Comparison of ENCODE assay signal across 26 mouse cellular contexts in genomic region chr13:56287091-56287490, GRCm38 (mm10). TPM values are rescaled to one million over a fixed set of nuclear protein-coding genes. Genes with fewer than 3 reads are reported as not detected.
A peak's percentile ranks its signal among the peaks of the same experiment; 100 is the strongest.
DNase-seq lines count a peak whose midpoint lies in the region; ATAC-seq lines count a peak whose summit lies in the region.
"Had no signal": no experiment of that assay in that cellular context is flagged by ENCODE, and none has a peak within 500 bp of the region (broad histone marks: within the 10 kb centered on the region; RNA-seq: fewer than 3 reads in every experiment).

No protein-coding gene starts in this region.

- H3K4me3 ChIP-seq in midbrain, embryonic 13.5 days (replicated peaks), result no peak overlapping the region
- no peak overlapping the region for H3K4me3 ChIP-seq in midbrain, embryonic 14.5 days (replicated peaks; ENCODE audit: low read depth, low read length)
- H3K4me3 ChIP-seq in forebrain, embryonic 15.5 days, result no peak overlapping the region
- no peak overlapping the region for H3K4me3 ChIP-seq in limb, embryonic 10.5 days
- H3K4me3 ChIP-seq: embryonic facial prominence, embryonic 10.5 days; embryonic facial prominence, embryonic 13.5 days; erythroblast, embryonic 14.5 days; gastrocnemius, adult 2 months; hindbrain, embryonic 12.5 days; hindbrain, embryonic 15.5 days had no signal

- WGBS in midbrain, embryonic 13.5 days, result 54% methylated on average over 9 of the region's 9 CpGs
- WGBS in midbrain, embryonic 14.5 days, result 48% methylated on average over 9 of the region's 9 CpGs
- 37% methylated on average over 9 of the region's 9 CpGs for WGBS in forebrain, embryonic 15.5 days
- 81% methylated on average over 9 of the region's 9 CpGs for WGBS in limb, embryonic 10.5 days

- H3K9me3 ChIP-seq in midbrain, embryonic 13.5 days, result no peaks in the 10 kb centered on the region
- H3K9me3 ChIP-seq in midbrain, embryonic 14.5 days (ENCODE audit: control insufficient read depth, low read length), result no peaks in the 10 kb centered on the region
- no peaks in the 10 kb centered on the region for H3K9me3 ChIP-seq in forebrain, embryonic 15.5 days
- no peaks in the 10 kb centered on the region for H3K9me3 ChIP-seq in limb, embryonic 10.5 days (replicated peaks)
- H3K9me3 ChIP-seq: embryonic facial prominence, embryonic 13.5 days; hindbrain, embryonic 12.5 days; hindbrain, embryonic 15.5 days had no signal

- H3K27ac ChIP-seq in midbrain, embryonic 13.5 days, result 0 out of 2 replicates have a peak overlapping the region, but pooled peaks have one; percentile 14
- H3K27ac ChIP-seq in midbrain, embryonic 14.5 days (replicated peaks; ENCODE audit: low read depth, low read length), result no peak overlapping the region
- H3K27ac ChIP-seq in forebrain, embryonic 15.5 days (replicated peaks), result peak overlapping the region; percentile 12
- H3K27ac ChIP-seq in limb, embryonic 10.5 days, result 0 out of 2 replicates have a peak overlapping the region, but pooled peaks have one; percentile 79
- H3K27ac ChIP-seq: embryonic facial prominence, embryonic 13.5 days; gastrocnemius, adult 2 months; hindbrain, embryonic 12.5 days; hindbrain, embryonic 15.5 days had no signal

- peaks cover 27% of the 10 kb centered on the region for H3K4me1 ChIP-seq in midbrain, embryonic 13.5 days (replicated peaks)
- peaks cover 7% of the 10 kb centered on the region; the same call in 1 of the 2 replicates for H3K4me1 ChIP-seq in midbrain, embryonic 14.5 days (ENCODE audit: control insufficient read depth, insufficient read depth, low read length)
- peaks cover 10% of the 10 kb centered on the region for H3K4me1 ChIP-seq in forebrain, embryonic 15.5 days
- peaks cover 40% of the 10 kb centered on the region for H3K4me1 ChIP-seq in limb, embryonic 10.5 days

- no peak overlapping the region for H3K4me2 ChIP-seq in midbrain, embryonic 13.5 days (replicated peaks)
- H3K4me2 ChIP-seq in midbrain, embryonic 14.5 days (ENCODE audit: low read length), result no peak overlapping the region
- H3K4me2 ChIP-seq in forebrain, embryonic 15.5 days (replicated peaks), result no peak overlapping the region
- H3K4me2 ChIP-seq: embryonic facial prominence, embryonic 13.5 days; heart, embryonic 11.5 days; hindbrain, embryonic 12.5 days; hindbrain, embryonic 15.5 days had no signal

- H3K9ac ChIP-seq in midbrain, embryonic 13.5 days (replicated peaks), result no peak overlapping the region
- H3K9ac ChIP-seq in midbrain, embryonic 14.5 days (replicated peaks; ENCODE audit: low read length), result no peak overlapping the region
- H3K9ac ChIP-seq in forebrain, embryonic 15.5 days (replicated peaks), result no peak overlapping the region
- H3K9ac ChIP-seq: embryonic facial prominence, embryonic 13.5 days; hindbrain, embryonic 12.5 days; hindbrain, embryonic 15.5 days had no signal

- DNase-seq in midbrain, embryonic 14.5 days, result no peak
- DNase-seq in limb, embryonic 10.5 days (ENCODE audit: low spot score), result no peak
- no peak for DNase-seq in MN1 (ENCODE audit: low spot score)
- no peak for DNase-seq in B cell, adult 2 months
- DNase-seq: adrenal gland, postnatal 14 days; cerebellum, adult 11-12 months; cerebellum, adult 8-10 months; cerebellum, postnatal 10 days; cerebellum, postnatal 36 days; embryo, embryonic 11 days; gastrocnemius, adult 2 months; gastrocnemius, postnatal 14 days; heart, adult 11 months had no signal

- 0 out of 2 replicates have a peak, but pooled peaks have one; percentile 24 for ATAC-seq in midbrain, embryonic 13.5 days
- ATAC-seq in midbrain, embryonic 14.5 days (ENCODE audit: low FRiP score, low TSS enrichment), result no peak
- ATAC-seq in forebrain, embryonic 15.5 days (replicated peaks), result 0 out of 2 replicates have a peak, but pooled peaks have one; percentile 23
- ATAC-seq: intestine, postnatal 0 days; Patski had no signal

- H3K27me3 ChIP-seq in midbrain, embryonic 13.5 days, result peaks cover 37% of the 10 kb centered on the region
- peaks cover 3% of the 10 kb centered on the region; the same call in 1 of the 2 replicates for H3K27me3 ChIP-seq in midbrain, embryonic 14.5 days (ENCODE audit: control insufficient read depth, insufficient read depth, low read length)
- H3K27me3 ChIP-seq in forebrain, embryonic 15.5 days, result no peaks in the 10 kb centered on the region
- peaks cover 15% of the 10 kb centered on the region for H3K27me3 ChIP-seq in limb, embryonic 10.5 days (ENCODE audit: low read depth, poor library complexity, severe bottlenecking)
- H3K27me3 ChIP-seq: Patski had no signal

- no peaks in the 10 kb centered on the region for H3K36me3 ChIP-seq in midbrain, embryonic 13.5 days
- H3K36me3 ChIP-seq in midbrain, embryonic 14.5 days (ENCODE audit: control insufficient read depth, insufficient read depth, low read length), result no peaks in the 10 kb centered on the region
- no peaks in the 10 kb centered on the region for H3K36me3 ChIP-seq in forebrain, embryonic 15.5 days
- peaks cover 15% of the 10 kb centered on the region; the same call in 1 of the 2 replicates for H3K36me3 ChIP-seq in limb, embryonic 10.5 days
- H3K36me3 ChIP-seq: embryonic facial prominence, embryonic 10.5 days; hindbrain, embryonic 12.5 days; hindbrain, embryonic 15.5 days had no signal

RNA-seq across cellular contexts. Expression of gene Cxcl14, which starts 9.3 kb away (rescaled TPM):
- 7.4 and 8.0 TPM in 2 replicates for polyA plus RNA-seq in midbrain, embryonic 13.5 days (2015; fragmentation: Nextera tagmentation; extraction: Ambion mirVana)
- polyA plus RNA-seq in midbrain, embryonic 14.5 days (2014; fragmentation: Nextera tagmentation; extraction: Ambion mirVana), result 10.2 and 11.2 TPM in 2 replicates
- polyA plus RNA-seq in forebrain, embryonic 15.5 days (2015; fragmentation: Nextera tagmentation; extraction: Ambion mirVana), result 14.2 and 15.2 TPM in 2 replicates
- polyA plus RNA-seq in limb, embryonic 10.5 days (2016; fragmentation: Nextera tagmentation; extraction: Ambion mirVana), result 29.8 and 112 TPM in 2 replicates
- polyA plus RNA-seq: erythroblast, embryonic 14.5 days had no signal

RNA-seq across cellular contexts. Expression of gene Neurog1, which starts 35.1 kb away (rescaled TPM):
- 12.0 and 15.8 TPM in 2 replicates for polyA plus RNA-seq in midbrain, embryonic 13.5 days (2015; fragmentation: Nextera tagmentation; extraction: Ambion mirVana)
- polyA plus RNA-seq in midbrain, embryonic 14.5 days (2014; fragmentation: Nextera tagmentation; extraction: Ambion mirVana), result 3.6 and 8.9 TPM in 2 replicates
- 3.1 and 6.7 TPM in 2 replicates for polyA plus RNA-seq in forebrain, embryonic 15.5 days (2015; fragmentation: Nextera tagmentation; extraction: Ambion mirVana)
- polyA plus RNA-seq in limb, embryonic 10.5 days (2016; fragmentation: Nextera tagmentation; extraction: Ambion mirVana), result 0.11 TPM in 1 of 2 replicates, not detected in the other
- polyA plus RNA-seq: erythroblast, embryonic 14.5 days; heart, embryonic 14.5 days; heart, postnatal 0 days; intestine, embryonic 14.5 days; intestine, postnatal 0 days had no signal
